In the genomic region with DNA sequence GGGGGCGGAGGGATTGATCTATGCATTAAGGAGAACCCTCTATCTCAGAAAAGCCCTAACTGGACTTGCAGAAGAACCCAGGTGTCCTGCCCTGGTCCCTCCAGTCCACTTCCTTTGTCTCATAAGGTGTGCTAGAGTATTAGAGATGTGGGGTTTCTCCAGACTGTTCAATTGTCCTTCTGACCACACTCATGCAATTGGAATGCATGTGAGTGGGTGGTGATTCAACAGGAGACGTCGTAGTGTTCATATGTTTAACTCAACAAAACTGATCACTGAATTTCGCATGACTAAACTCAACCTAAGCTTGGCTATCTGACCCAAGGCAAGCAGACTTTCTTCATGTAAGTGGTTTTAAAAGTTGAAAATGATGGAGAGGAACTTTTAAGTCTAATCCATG, we compare ENCODE assay signal across 23 mouse cellular contexts.
"Had no signal": no experiment of that assay in that cellular context is flagged by ENCODE, and none has a peak within 500 bp of the region (broad histone marks: within the 10 kb centered on the region; RNA-seq: fewer than 3 reads in every experiment).

No protein-coding gene starts in this region.

- H3K36me3 ChIP-seq: heart, embryonic 12.5 days; hindbrain, embryonic 13.5 days; hindbrain, embryonic 15.5 days; intestine, embryonic 15.5 days; limb, embryonic 13.5 days; limb, embryonic 15.5 days; liver, embryonic 12.5 days had no signal

- H3K4me3 ChIP-seq: gastrocnemius, adult 2 months; heart, adult 2 months; heart, embryonic 12.5 days; hindbrain, embryonic 13.5 days; hindbrain, embryonic 15.5 days; intestine, embryonic 15.5 days; layer of hippocampus, adult 2 months; limb, embryonic 13.5 days; limb, embryonic 15.5 days; liver, embryonic 12.5 days had no signal

- H3K4me1 ChIP-seq: hindbrain, embryonic 13.5 days; hindbrain, embryonic 15.5 days; intestine, embryonic 15.5 days had no signal

- DNase-seq: gastrocnemius, adult 2 months; gastrocnemius, postnatal 10 days; gastrocnemius, postnatal 25 days; heart, adult 11 months; heart, adult 2 months; heart, postnatal 10 days; kidney, adult 18-20 months; kidney, adult 8-10 months; kidney, postnatal 10 days; kidney, postnatal 25 days; kidney, postnatal 4 days; left cerebral cortex, postnatal 4 days had no signal

- H3K4me2 ChIP-seq: heart, embryonic 12.5 days; hindbrain, embryonic 13.5 days; hindbrain, embryonic 15.5 days; intestine, embryonic 15.5 days; limb, embryonic 13.5 days; limb, embryonic 15.5 days; liver, embryonic 12.5 days had no signal

- H3K9ac ChIP-seq: heart, embryonic 12.5 days; hindbrain, embryonic 13.5 days; hindbrain, embryonic 15.5 days; intestine, embryonic 15.5 days; limb, embryonic 13.5 days; limb, embryonic 15.5 days; liver, embryonic 12.5 days; liver, embryonic 14.5 days had no signal

- ATAC-seq: inflammation-experienced regulatory T-cells, adult 6 months; intestine, embryonic 15.5 days; intestine, postnatal 0 days; liver, embryonic 12.5 days had no signal

- H3K27ac ChIP-seq: gastrocnemius, adult 2 months; heart, adult 2 months; hindbrain, embryonic 13.5 days; hindbrain, embryonic 15.5 days; intestine, embryonic 15.5 days; layer of hippocampus, adult 2 months; limb, embryonic 13.5 days; limb, embryonic 15.5 days; liver, embryonic 12.5 days; liver, embryonic 14.5 days had no signal

- H3K27me3 ChIP-seq: heart, embryonic 12.5 days; hindbrain, embryonic 13.5 days; hindbrain, embryonic 15.5 days; intestine, embryonic 15.5 days; limb, embryonic 13.5 days; limb, embryonic 15.5 days; liver, embryonic 12.5 days had no signal

- H3K9me3 ChIP-seq: heart, embryonic 12.5 days; hindbrain, embryonic 13.5 days; hindbrain, embryonic 15.5 days; intestine, embryonic 15.5 days; limb, embryonic 13.5 days; limb, embryonic 15.5 days; liver, embryonic 12.5 days had no signal
